Mouse (Mus musculus) brown adipose tissue, adult 24 weeks (tissue): ENCODE measurements around the gene Mymk. TPM values are rescaled to one million over a fixed set of nuclear protein-coding genes. Genes with fewer than 3 reads are reported as not detected.

Source experiments
- H3K27ac ChIP-seq: fragments of 200-500 bp; replicated peaks from 2 replicates; pipeline ENCODE4 v1.5.1; 2012; ENCODE audit warnings: low read depth, mild to moderate bottlenecking, low read length
- H3K4me1 ChIP-seq: fragments of 200-500 bp; 2 replicates; pipeline ENCODE4 v1.6.1; 2012; ENCODE audit warnings: low read length, mixed read lengths; ENCODE audit not compliant: control insufficient read depth, insufficient read depth, insufficient read length
- H3K4me3 ChIP-seq: fragments of 200-500 bp; 2 replicates; pipeline ENCODE4 v1.5.1; 2012; ENCODE audit warnings: low read depth, mild to moderate bottlenecking, low read length, moderate library complexity; ENCODE audit not compliant: insufficient read depth
- polyA plus RNA-seq: library from polyadenylated mRNA; stranded (reverse); fragments of >200 nt; gene quantifications from 2 replicates; pipeline ENCODE4 v1.2.4, GENCODE M21; 2012; ENCODE audit not compliant: missing spikeins, insufficient read depth, insufficient read length

Gene Mymk
- not detected in 2 replicates for polyA plus RNA-seq

DNA sequence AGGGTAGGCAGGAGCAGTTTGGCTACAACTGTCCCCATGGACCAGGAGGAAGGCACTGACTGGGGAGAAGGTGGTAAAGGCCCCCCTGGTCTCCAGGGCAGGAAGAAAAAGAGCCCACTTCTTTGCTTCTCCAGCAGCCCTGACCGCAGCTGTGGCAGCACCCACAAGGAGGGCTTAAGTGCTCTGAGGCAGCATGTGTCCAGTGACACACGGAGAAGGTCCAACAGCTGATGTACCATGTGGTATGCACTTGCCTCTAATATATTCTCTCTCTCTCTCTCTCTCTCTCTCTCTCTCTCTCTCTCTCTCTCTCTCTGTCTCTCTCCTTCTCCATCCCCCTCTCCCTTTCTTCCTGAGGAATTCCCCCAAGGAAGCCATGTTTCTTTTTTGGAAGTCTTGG, at the start of gene Mymk:
TSS of gene Mymk (minus strand) at position 202 of the 400 bp plus-strand sequence.
- no peak within 1 kb of the TSS for H3K27ac ChIP-seq
- H3K4me3 ChIP-seq = no peak within 1 kb of the TSS
- peaks cover 4% of the 10 kb centered on the region; the same call in 1 of the 2 replicates for H3K4me1 ChIP-seq

DNA sequence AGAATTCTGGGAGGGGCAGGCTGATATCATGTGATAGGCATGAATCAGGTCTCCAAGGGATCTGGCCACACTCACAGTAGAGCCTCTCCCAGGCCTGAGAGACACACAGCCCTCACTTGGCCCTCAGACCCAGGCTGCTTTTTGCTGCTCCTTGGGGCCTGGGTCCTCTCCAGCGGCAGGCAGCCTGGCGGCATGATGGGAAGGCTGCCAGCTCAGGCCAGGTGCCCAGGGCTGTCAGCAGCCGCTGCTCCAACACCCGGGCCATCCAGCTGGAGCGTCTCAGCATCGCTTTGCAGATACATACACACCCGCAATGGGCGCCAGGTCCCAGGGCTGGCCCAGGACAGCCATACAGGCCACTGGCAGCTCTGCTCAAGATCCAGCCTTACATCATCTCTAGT, 48.3 kb upstream of the Mymk start:
- peaks cover 18% of the 10 kb centered on the region for H3K4me1 ChIP-seq
- H3K27ac ChIP-seq = peak overlapping the region; percentile 74
- H3K4me3 ChIP-seq = no peak overlapping the region

GRCm38 (mm10) chr2:27119766-27120165, 47.8 kb upstream of the Mymk start:
- Histone ChIP-seq H3K4me1 (peaks cover 18% of the 10 kb centered on the region), H3K27ac (peak overlapping the region; percentile 74), H3K4me3 (no peak overlapping the region)

- Histone ChIP-seq H3K27ac (no peak overlapping the region), H3K4me1 (peaks cover 18% of the 10 kb centered on the region), H3K4me3 (no peak overlapping the region)
Measured at GRCm38 (mm10) chr2:27118452-27118851, 46.5 kb upstream of the Mymk start.

DNA sequence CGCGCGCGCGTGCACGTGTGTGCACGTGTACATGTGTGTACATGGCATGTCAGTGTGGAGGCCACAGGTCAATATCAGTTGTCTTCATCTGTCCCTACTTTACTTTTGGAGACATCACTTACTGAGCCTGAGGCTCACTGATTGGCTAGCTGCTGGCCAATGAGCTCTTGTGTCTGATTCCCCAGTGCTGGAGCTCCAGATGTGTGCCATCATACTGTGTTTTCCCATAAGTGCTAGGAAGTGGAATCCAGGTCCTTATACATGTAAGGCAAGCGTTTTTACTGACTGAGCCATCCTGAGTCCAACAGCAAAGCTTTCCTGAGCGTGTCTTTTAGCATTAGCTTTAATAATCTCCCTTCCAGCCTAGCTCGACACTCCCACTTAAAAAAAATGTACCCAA, 42.2 kb upstream of the Mymk start:
- H3K4me1 ChIP-seq = peaks cover under 1% of the 10 kb centered on the region
- H3K27ac ChIP-seq = no peak overlapping the region
- no peak overlapping the region for H3K4me3 ChIP-seq

DNA sequence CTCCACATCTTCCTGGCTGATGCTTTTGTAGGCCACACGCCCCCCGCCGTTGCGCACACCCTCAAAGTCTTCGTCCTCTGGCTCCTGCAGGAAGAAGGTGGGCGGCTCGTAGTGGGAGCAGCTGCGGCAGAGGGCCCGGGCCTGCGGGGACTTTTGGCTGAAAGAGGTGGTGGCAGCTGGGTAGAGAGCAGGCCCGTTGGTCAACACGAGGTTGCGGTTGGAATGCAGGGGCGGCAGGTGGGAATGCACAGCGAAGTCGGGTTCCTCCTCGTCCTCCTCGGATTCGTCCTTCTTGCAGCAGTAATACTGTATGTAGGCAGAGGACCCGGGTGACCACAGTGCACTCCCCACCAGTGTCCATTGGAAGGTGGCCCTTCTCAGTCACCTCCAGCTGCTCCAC, 40.6 kb upstream of the Mymk start:
- H3K27ac ChIP-seq = no peak overlapping the region
- no peak overlapping the region for H3K4me3 ChIP-seq
- H3K4me1 ChIP-seq = no peaks in the 10 kb centered on the region

DNA sequence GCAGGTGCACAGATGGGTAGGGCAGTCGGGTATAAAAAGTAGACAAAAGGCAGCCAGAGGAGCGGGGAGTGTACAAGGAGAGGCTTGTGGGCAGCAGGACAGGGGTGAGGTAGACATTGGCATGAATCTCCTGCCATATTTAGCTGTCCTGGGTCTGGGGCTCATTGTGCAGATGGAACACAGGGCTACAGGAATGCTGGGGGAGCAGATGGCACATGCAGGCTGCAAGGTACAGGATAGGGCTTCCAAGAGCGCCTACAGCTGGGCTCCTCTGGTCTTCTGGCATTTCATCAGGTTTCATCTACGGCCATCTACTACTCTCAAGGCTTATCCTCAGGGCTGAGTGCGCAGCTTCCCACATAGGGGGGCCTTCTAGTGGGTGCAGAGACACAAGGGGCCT, 37.1 kb upstream of the Mymk start:
- Histone ChIP-seq H3K27ac (no peak overlapping the region), H3K4me3 (no peak overlapping the region), H3K4me1 (no peaks in the 10 kb centered on the region)

DNA sequence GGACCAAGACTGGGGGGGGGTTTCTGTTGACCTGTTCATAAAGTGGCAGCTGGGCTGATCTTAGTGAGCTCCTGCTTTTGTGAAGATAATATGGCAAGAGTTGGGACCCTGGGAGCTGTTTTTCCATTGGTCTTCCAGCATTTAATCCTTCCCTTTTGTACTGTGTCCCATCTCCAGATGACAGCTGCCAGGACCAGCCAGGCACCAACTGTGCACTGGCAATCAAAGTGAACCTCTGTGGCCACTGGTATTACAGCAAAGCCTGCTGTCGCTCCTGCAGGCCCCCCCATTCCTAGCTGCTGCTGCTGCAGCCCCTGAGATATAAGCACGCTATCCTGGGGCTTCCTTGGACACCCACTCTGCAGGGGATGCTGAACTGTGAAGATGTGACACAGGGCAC, 36.2 kb upstream of the Mymk start:
- Histone ChIP-seq H3K27ac (no peak overlapping the region), H3K4me1 (no peaks in the 10 kb centered on the region), H3K4me3 (no peak overlapping the region)

GRCm38 (mm10) chr2:27106816-27107215, 34.8 kb upstream of the Mymk start:
- Histone ChIP-seq H3K4me1 (no peaks in the 10 kb centered on the region), H3K27ac (no peak overlapping the region), H3K4me3 (no peak overlapping the region)

DNA sequence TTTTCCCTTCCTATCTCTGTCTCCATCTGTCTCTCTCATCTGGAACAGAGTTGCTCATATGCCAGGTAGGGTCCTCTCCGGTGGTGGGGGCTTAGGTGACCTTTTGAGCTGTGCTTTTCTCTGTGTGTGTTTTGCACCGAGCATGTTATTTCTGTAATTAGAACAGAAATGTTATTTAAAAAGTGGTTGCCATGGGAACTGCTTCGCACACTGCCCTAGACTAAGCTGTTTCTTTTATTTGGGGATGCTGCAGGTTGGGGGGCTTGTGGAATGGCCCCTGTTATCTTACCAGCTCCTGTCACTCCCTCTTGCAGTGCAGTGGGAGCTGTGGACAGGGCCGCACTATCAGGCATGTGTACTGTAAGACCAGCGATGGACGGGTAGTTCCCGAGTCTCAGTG, 31.6 kb upstream of the Mymk start:
- Histone ChIP-seq H3K4me1 (no peaks in the 10 kb centered on the region), H3K27ac (no peak overlapping the region), H3K4me3 (no peak overlapping the region)

DNA sequence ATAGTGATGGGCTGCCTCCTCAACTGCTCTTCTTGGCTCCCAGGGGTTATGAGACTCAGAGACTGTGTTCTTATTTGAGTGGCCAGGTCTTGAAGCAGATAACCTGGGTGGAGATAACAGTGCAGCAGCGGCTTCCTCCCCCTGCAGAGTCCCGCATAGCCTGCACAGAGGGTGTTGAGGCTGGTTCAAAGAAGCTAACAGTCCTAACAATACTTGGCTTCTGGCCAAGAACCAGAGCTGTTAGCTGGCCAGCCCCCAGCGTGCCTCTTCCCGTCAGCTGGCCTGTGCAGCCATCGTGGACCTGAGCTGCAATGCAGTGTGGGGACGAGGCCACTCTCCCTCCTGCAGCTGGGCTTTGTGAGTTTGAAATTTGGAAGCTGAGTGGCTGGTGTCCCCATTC, 25.8 kb upstream of the Mymk start:
- peaks cover 2% of the 10 kb centered on the region for H3K4me1 ChIP-seq
- H3K4me3 ChIP-seq = no peak overlapping the region
- H3K27ac ChIP-seq = no peak overlapping the region

DNA sequence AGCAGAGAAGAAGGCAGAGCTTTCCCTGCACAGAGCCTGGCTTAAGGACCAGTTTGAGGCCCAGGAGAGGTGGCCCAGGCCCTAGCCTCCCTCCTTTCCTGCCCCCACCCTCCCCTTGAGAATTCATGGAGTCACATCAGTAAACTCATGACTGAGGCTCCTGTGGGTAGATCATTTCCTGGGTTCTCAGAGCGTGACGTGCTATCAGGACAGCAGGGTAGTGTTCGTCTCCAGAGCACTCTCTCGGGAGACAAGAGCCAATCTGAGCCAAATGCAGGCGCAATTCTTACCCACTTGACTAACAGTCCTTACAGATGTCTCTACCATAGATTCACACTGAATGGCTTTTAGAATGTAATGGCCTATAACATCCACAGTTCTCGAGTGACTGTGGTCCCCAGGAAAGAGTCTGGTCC, 25.3 kb upstream of the Mymk start:
- Histone ChIP-seq H3K4me1 (peaks cover 2% of the 10 kb centered on the region), H3K4me3 (no peak overlapping the region), H3K27ac (no peak overlapping the region)

DNA sequence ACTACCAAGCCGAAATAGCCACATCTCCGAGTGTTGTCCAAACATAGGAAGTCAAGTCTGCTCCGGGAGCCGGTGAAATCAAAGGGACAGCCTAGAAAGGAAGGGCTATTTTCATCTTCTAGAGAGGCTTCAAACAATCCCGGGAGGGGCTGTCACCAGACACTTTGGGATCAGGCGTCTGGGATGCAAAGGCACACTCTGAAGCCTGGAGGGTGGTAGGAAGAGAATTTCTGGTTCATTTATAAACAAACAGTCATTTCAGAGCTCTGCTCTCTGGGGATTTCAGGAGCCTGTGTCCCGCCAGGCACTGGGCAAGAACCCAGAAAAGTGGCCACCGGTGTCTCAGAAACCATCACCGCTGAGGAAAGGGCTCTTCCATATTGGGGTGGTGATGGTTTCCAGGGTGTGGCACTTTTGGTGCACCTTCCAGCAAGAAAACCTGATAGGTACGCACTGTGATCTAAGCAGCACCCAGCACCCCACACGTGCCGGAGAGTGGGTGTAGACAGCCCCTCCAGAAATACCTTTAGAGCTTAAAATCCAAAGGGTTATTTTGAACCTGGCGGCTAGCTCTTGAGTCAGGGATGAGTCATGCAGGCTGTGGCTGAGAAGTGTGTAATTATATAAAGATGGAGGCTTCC, 24.5 kb upstream of the Mymk start:
- no peak overlapping the region for H3K27ac ChIP-seq
- peaks cover 2% of the 10 kb centered on the region for H3K4me1 ChIP-seq
- H3K4me3 ChIP-seq = no peak overlapping the region

DNA sequence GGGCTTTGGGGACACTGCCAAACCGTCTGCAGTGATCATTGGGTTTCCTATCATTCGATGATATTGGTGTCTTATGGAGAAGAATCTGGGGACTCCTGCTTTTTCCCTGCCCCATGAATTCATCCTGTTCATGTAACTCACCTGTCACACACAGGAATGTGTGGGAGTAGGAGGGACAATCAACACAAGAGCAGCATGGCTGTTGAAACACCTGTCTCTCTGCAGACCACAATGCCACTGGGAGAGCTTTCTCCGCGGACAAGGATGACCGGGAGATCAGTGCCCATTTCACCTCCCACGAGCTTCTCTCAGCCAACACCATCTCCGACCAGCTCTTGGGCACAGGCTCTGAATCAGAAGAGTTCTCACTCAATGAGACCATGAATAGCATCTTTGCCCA, 23.2 kb upstream of the Mymk start:
- Histone ChIP-seq H3K4me1 (peaks cover 2% of the 10 kb centered on the region), H3K27ac (no peak overlapping the region), H3K4me3 (no peak overlapping the region)

- no peak overlapping the region for H3K4me3 ChIP-seq
- H3K27ac ChIP-seq = no peak overlapping the region
- H3K4me1 ChIP-seq = peaks cover 9% of the 10 kb centered on the region; the same call in 1 of the 2 replicates
Measured at GRCm38 (mm10) chr2:27089238-27089637, 17.3 kb upstream of the Mymk start.

GRCm38 (mm10) chr2:27088700-27089099, 16.7 kb upstream of the Mymk start:
- H3K27ac ChIP-seq = peak overlapping the region; percentile 39; the same call in 1 of the 2 replicates
- H3K4me1 ChIP-seq = peaks cover 9% of the 10 kb centered on the region; the same call in 1 of the 2 replicates
- no peak overlapping the region for H3K4me3 ChIP-seq
